Mouse (Mus musculus): ENCODE results near the gene Map4k5.

The Map4k5 gene

GRCm38 (mm10) chr12:69756015-69756414 is 137.0 kb downstream of the Map4k5 start:
- DNase-seq (ENCODE audit: low read depth, low spot score), result no peak

- DNase-seq (ENCODE audit: low read depth, low spot score), result no peak
Observed at GRCm38 (mm10) chr12:69753936-69754335, 139.1 kb downstream of the Map4k5 start.

All from WW6 (cell line).